Mouse (Mus musculus): ENCODE results near the gene Mindy4. TPM values are rescaled to one million over a fixed set of nuclear protein-coding genes. Genes with fewer than 3 reads are reported as not detected.
A peak's percentile ranks its signal among the peaks of the same experiment; 100 is the strongest.

Gene Mindy4
- 6.5 and 7.3 TPM in 2 replicates for polyA plus RNA-seq (2015; fragmentation: Nextera tagmentation; extraction: Ambion mirVana)

GRCm38 (mm10) chr6:55202913-55203910 lies at the start of gene Mindy4:
TSS of gene Mindy4 (plus strand) at chr6:55203383.
- Histone ChIP-seq H3K4me2 (replicated peaks) (peak within 1 kb of the TSS; percentile 66), H3K9me3 (no peaks in the 10 kb centered on the region), H3K4me3 (replicated peaks) (peak within 1 kb of the TSS; percentile 47), H3K9ac (peak within 1 kb of the TSS; percentile 31), H3K36me3 (no peaks in the 10 kb centered on the region), H3K27ac (peak within 1 kb of the TSS; percentile 29), H3K27me3 (replicated peaks) (no peaks in the 10 kb centered on the region), H3K4me1 (replicated peaks) (peaks cover 6% of the 10 kb centered on the region; the same call in 1 of the 2 replicates)
- ATAC-seq, result peak; percentile 97
- WGBS, result 4% methylated on average over 33 of the region's 33 CpGs

- no peaks in the 10 kb centered on the region for H3K9me3 ChIP-seq
- WGBS, result 71% methylated on average over 1 of the region's 1 CpGs
- H3K4me1 ChIP-seq (replicated peaks), result no peaks in the 10 kb centered on the region
- H3K36me3 ChIP-seq, result no peaks in the 10 kb centered on the region
- H3K4me3 ChIP-seq (replicated peaks), result no peak overlapping the region
- no peak overlapping the region for H3K9ac ChIP-seq
- H3K27me3 ChIP-seq (replicated peaks), result no peaks in the 10 kb centered on the region
- ATAC-seq, result no peak
- H3K4me2 ChIP-seq (replicated peaks), result no peak overlapping the region
- no peak overlapping the region for H3K27ac ChIP-seq
Observed at GRCm38 (mm10) chr6:55159256-55159655, 43.9 kb upstream of the Mindy4 start.

GRCm38 (mm10) chr6:55161311-55161761 lies 41.8 kb upstream of the Mindy4 start:
- Histone ChIP-seq H3K9me3 (no peaks in the 10 kb centered on the region), H3K4me3 (replicated peaks) (no peak overlapping the region), H3K4me2 (replicated peaks) (no peak overlapping the region), H3K36me3 (no peaks in the 10 kb centered on the region), H3K27ac (no peak overlapping the region), H3K27me3 (replicated peaks) (no peaks in the 10 kb centered on the region), H3K9ac (no peak overlapping the region), H3K4me1 (replicated peaks) (no peaks in the 10 kb centered on the region)
- WGBS, result 72% methylated on average over 5 of the region's 5 CpGs
- no peak for ATAC-seq

GRCm38 (mm10) chr6:55163046-55163584 lies 40.1 kb upstream of the Mindy4 start:
- Histone ChIP-seq H3K9me3 (no peaks in the 10 kb centered on the region), H3K27me3 (replicated peaks) (no peaks in the 10 kb centered on the region), H3K9ac (no peak overlapping the region), H3K36me3 (no peaks in the 10 kb centered on the region), H3K27ac (no peak overlapping the region), H3K4me3 (replicated peaks) (no peak overlapping the region), H3K4me2 (replicated peaks) (no peak overlapping the region), H3K4me1 (replicated peaks) (0 out of 2 replicates have a peak, but pooled peaks cover 2% of the 10 kb centered on the region)
- no peak for ATAC-seq
- WGBS, result 79% methylated on average over 8 of the region's 8 CpGs

- Histone ChIP-seq H3K4me2 (replicated peaks) (no peak overlapping the region), H3K9me3 (no peaks in the 10 kb centered on the region), H3K27ac (no peak overlapping the region), H3K4me1 (replicated peaks) (0 out of 2 replicates have a peak, but pooled peaks cover 2% of the 10 kb centered on the region), H3K27me3 (replicated peaks) (no peaks in the 10 kb centered on the region), H3K36me3 (no peaks in the 10 kb centered on the region), H3K9ac (no peak overlapping the region), H3K4me3 (replicated peaks) (no peak overlapping the region)
- ATAC-seq, result peak; percentile 67
- WGBS, result 45% methylated on average over 7 of the region's 7 CpGs
Observed at GRCm38 (mm10) chr6:55166777-55167463, 36.3 kb upstream of the Mindy4 start.

GRCm38 (mm10) chr6:55169818-55170217 lies 33.4 kb upstream of the Mindy4 start:
- H3K27me3 ChIP-seq (replicated peaks), result no peaks in the 10 kb centered on the region
- no peak overlapping the region for H3K4me2 ChIP-seq (replicated peaks)
- ATAC-seq, result no peak
- H3K9me3 ChIP-seq, result no peaks in the 10 kb centered on the region
- no peaks in the 10 kb centered on the region for H3K36me3 ChIP-seq
- no peak overlapping the region for H3K4me3 ChIP-seq (replicated peaks)
- no peak overlapping the region for H3K9ac ChIP-seq
- H3K27ac ChIP-seq, result no peak overlapping the region
- 76% methylated on average over 5 of the region's 5 CpGs for WGBS
- 0 out of 2 replicates have a peak, but pooled peaks cover 2% of the 10 kb centered on the region for H3K4me1 ChIP-seq (replicated peaks)

- Histone ChIP-seq H3K36me3 (no peaks in the 10 kb centered on the region), H3K27me3 (replicated peaks) (no peaks in the 10 kb centered on the region), H3K4me3 (replicated peaks) (no peak overlapping the region), H3K9ac (no peak overlapping the region), H3K4me1 (replicated peaks) (0 out of 2 replicates have a peak, but pooled peaks cover 2% of the 10 kb centered on the region), H3K4me2 (replicated peaks) (no peak overlapping the region), H3K27ac (no peak overlapping the region), H3K9me3 (no peaks in the 10 kb centered on the region)
- WGBS, result 54% methylated on average over 4 of the region's 4 CpGs
- ATAC-seq, result no peak
Observed at GRCm38 (mm10) chr6:55171638-55172037, 31.5 kb upstream of the Mindy4 start.

GRCm38 (mm10) chr6:55173171-55173570 lies 30.0 kb upstream of the Mindy4 start:
- no peak overlapping the region for H3K4me2 ChIP-seq (replicated peaks)
- no peak for ATAC-seq
- H3K9ac ChIP-seq, result no peak overlapping the region
- 74% methylated on average over 10 of the region's 10 CpGs for WGBS
- H3K9me3 ChIP-seq, result no peaks in the 10 kb centered on the region
- H3K36me3 ChIP-seq, result no peaks in the 10 kb centered on the region
- H3K4me3 ChIP-seq (replicated peaks), result no peak overlapping the region
- no peaks in the 10 kb centered on the region for H3K27me3 ChIP-seq (replicated peaks)
- H3K4me1 ChIP-seq (replicated peaks), result no peaks in the 10 kb centered on the region
- H3K27ac ChIP-seq, result no peak overlapping the region

- Histone ChIP-seq H3K4me1 (replicated peaks) (no peaks in the 10 kb centered on the region), H3K36me3 (no peaks in the 10 kb centered on the region), H3K4me3 (replicated peaks) (no peak overlapping the region), H3K9ac (no peak overlapping the region), H3K4me2 (replicated peaks) (no peak overlapping the region), H3K9me3 (no peaks in the 10 kb centered on the region), H3K27me3 (replicated peaks) (no peaks in the 10 kb centered on the region), H3K27ac (no peak overlapping the region)
- no peak for ATAC-seq
- 39% methylated on average over 3 of the region's 3 CpGs for WGBS
Observed at GRCm38 (mm10) chr6:55173941-55174349, 29.2 kb upstream of the Mindy4 start.

- no peaks in the 10 kb centered on the region for H3K27me3 ChIP-seq (replicated peaks)
- H3K4me1 ChIP-seq (replicated peaks), result no peaks in the 10 kb centered on the region
- no peak within 1 kb of the TSS for H3K4me3 ChIP-seq (replicated peaks)
- no peak for ATAC-seq
- WGBS, result 61% methylated on average over 1 of the region's 1 CpGs
- no peak within 1 kb of the TSS for H3K4me2 ChIP-seq (replicated peaks)
- H3K9ac ChIP-seq, result no peak within 1 kb of the TSS
- no peaks in the 10 kb centered on the region for H3K9me3 ChIP-seq
- no peaks in the 10 kb centered on the region for H3K36me3 ChIP-seq
- H3K27ac ChIP-seq, result no peak within 1 kb of the TSS
Observed at GRCm38 (mm10) chr6:55174741-55175181, 28.4 kb upstream of the Mindy4 start, which contains the start of gene Inmt. TSS of gene Inmt (minus strand) at chr6:55175043.

GRCm38 (mm10) chr6:55175456-55175855 lies 27.7 kb upstream of the Mindy4 start:
- WGBS, result 28% methylated on average over 2 of the region's 2 CpGs
- H3K4me3 ChIP-seq (replicated peaks), result no peak overlapping the region
- H3K36me3 ChIP-seq, result no peaks in the 10 kb centered on the region
- no peaks in the 10 kb centered on the region for H3K27me3 ChIP-seq (replicated peaks)
- no peak overlapping the region for H3K9ac ChIP-seq
- no peak overlapping the region for H3K27ac ChIP-seq
- no peak overlapping the region for H3K4me2 ChIP-seq (replicated peaks)
- no peaks in the 10 kb centered on the region for H3K9me3 ChIP-seq
- peak; percentile 64; the same call in 1 of the 2 replicates for ATAC-seq
- H3K4me1 ChIP-seq (replicated peaks), result no peaks in the 10 kb centered on the region

GRCm38 (mm10) chr6:55175892-55176291 lies 27.3 kb upstream of the Mindy4 start:
- H3K9ac ChIP-seq, result no peak overlapping the region
- H3K4me2 ChIP-seq (replicated peaks), result no peak overlapping the region
- H3K27ac ChIP-seq, result no peak overlapping the region
- H3K4me1 ChIP-seq (replicated peaks), result no peaks in the 10 kb centered on the region
- ATAC-seq, result peak; percentile 52; the same call in 1 of the 2 replicates
- WGBS, result 30% methylated on average over 5 of the region's 5 CpGs
- no peaks in the 10 kb centered on the region for H3K9me3 ChIP-seq
- H3K27me3 ChIP-seq (replicated peaks), result no peaks in the 10 kb centered on the region
- H3K4me3 ChIP-seq (replicated peaks), result no peak overlapping the region
- H3K36me3 ChIP-seq, result no peaks in the 10 kb centered on the region
